Mouse (Mus musculus): ENCODE results near the gene Agbl1. TPM values are rescaled to one million over a fixed set of nuclear protein-coding genes. Genes with fewer than 3 reads are reported as not detected.

Gene Agbl1
- polyA plus RNA-seq, 1 experiment, result not detected

- TF ChIP-seq EP300 (IDR thresholded peaks at IDR 0.05; ENCODE audit: insufficient read depth, low read depth, low read length) (no peak), CTCF (IDR thresholded peaks at IDR 0.05; ENCODE audit: low read depth, low read length) (no peak), POLR2A (IDR thresholded peaks at IDR 0.05; ENCODE audit: insufficient read depth, low read length) (no peak)
- Histone ChIP-seq H3K4me1 (ENCODE audit: control insufficient read depth, insufficient read depth, low read length) (no peaks in the 10 kb centered on the region), H3K9me3 (replicated peaks; ENCODE audit: control insufficient read depth, insufficient read depth, low read length, poor library complexity, severe bottlenecking) (no peaks in the 10 kb centered on the region), H3K36me3 (ENCODE audit: control insufficient read depth, insufficient read depth, low read length, poor library complexity, severe bottlenecking) (no peaks in the 10 kb centered on the region), H3K27me3 (ENCODE audit: control insufficient read depth, insufficient read depth, low read length, poor library complexity, severe bottlenecking) (no peaks in the 10 kb centered on the region), H3K27ac (ENCODE audit: insufficient read depth, low read length) (no peak overlapping the region), H3K4me3 (ENCODE audit: low read depth, low read length) (no peak overlapping the region), H3K9ac (ENCODE audit: low read depth, poor library complexity, severe bottlenecking) (no peak overlapping the region)
Observed at GRCm38 (mm10) chr7:76820571-76820970, 590.9 kb downstream of the Agbl1 start.

- H3K27me3 ChIP-seq (ENCODE audit: control insufficient read depth, insufficient read depth, low read length, poor library complexity, severe bottlenecking), result no peaks in the 10 kb centered on the region
Observed at GRCm38 (mm10) chr7:76842146-76842545, 612.5 kb downstream of the Agbl1 start.

DNA sequence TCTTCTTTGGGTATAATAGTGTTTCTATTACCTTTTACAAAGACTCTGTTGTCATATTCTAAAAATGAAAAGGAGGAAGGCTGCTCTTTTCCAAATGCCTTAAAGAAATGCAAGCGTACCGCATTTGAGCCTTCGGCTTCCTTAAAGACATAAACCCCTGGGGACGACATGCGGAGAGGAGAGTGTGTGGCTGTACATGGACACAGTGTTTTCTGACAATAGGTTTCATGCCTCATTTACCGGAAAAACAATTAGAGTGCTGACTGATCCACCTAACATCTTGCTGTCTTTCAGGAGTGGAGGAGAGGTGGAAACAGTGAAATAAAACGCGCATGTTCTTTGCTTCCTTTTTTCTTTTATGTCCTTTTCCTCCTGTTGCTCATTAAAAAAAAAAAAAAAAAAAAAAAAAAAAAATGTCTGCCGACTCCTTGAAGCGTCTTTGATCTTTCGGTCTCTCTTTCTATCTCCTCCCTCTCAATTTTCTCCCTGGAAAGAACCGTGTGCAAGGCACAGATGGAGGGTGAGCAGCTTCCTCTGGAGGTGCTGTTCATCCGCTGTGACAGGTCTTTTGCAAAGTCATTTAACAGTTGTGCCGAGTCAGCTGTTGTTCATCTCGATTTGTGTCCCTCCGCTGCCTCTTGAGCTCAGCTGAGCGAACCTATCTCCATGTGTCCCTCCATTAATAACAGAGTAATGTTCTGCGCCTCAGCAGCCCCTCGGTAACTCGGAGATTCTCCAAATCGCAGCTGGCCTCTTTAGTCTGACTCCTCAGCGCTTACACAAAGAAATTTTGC, 659.9 kb downstream of the Agbl1 start:
- H3K27ac ChIP-seq (ENCODE audit: insufficient read depth, low read length), result no peak overlapping the region
- no peak overlapping the region for H3K4me3 ChIP-seq (ENCODE audit: low read depth, low read length)
- no peaks in the 10 kb centered on the region for H3K4me1 ChIP-seq (ENCODE audit: control insufficient read depth, insufficient read depth, low read length)
- H3K36me3 ChIP-seq (ENCODE audit: control insufficient read depth, insufficient read depth, low read length, poor library complexity, severe bottlenecking), result no peaks in the 10 kb centered on the region
- TF ChIP-seq EP300 (IDR thresholded peaks at IDR 0.05; ENCODE audit: insufficient read depth, low read depth, low read length), result no peak
- no peak for TF ChIP-seq POLR2A (IDR thresholded peaks at IDR 0.05; ENCODE audit: insufficient read depth, low read length)
- no peak for TF ChIP-seq CTCF (IDR thresholded peaks at IDR 0.05; ENCODE audit: low read depth, low read length)
- no peaks in the 10 kb centered on the region for H3K27me3 ChIP-seq (ENCODE audit: control insufficient read depth, insufficient read depth, low read length, poor library complexity, severe bottlenecking)
- no peaks in the 10 kb centered on the region for H3K9me3 ChIP-seq (replicated peaks; ENCODE audit: control insufficient read depth, insufficient read depth, low read length, poor library complexity, severe bottlenecking)
- H3K9ac ChIP-seq (ENCODE audit: low read depth, poor library complexity, severe bottlenecking), result no peak overlapping the region

More at GRCm38 (mm10) chr7:76842146-76842545, 612.5 kb downstream of the Agbl1 start:
- Histone ChIP-seq H3K27ac (ENCODE audit: insufficient read depth, low read length) (no peak overlapping the region), H3K9me3 (replicated peaks; ENCODE audit: control insufficient read depth, insufficient read depth, low read length, poor library complexity, severe bottlenecking) (no peaks in the 10 kb centered on the region), H3K9ac (ENCODE audit: low read depth, poor library complexity, severe bottlenecking) (no peak overlapping the region), H3K4me3 (ENCODE audit: low read depth, low read length) (no peak overlapping the region), H3K36me3 (ENCODE audit: control insufficient read depth, insufficient read depth, low read length, poor library complexity, severe bottlenecking) (no peaks in the 10 kb centered on the region), H3K4me1 (ENCODE audit: control insufficient read depth, insufficient read depth, low read length) (no peaks in the 10 kb centered on the region)
- TF ChIP-seq CTCF (IDR thresholded peaks at IDR 0.05; ENCODE audit: low read depth, low read length), result no peak

- no peaks in the 10 kb centered on the region for H3K36me3 ChIP-seq (ENCODE audit: control insufficient read depth, insufficient read depth, low read length, poor library complexity, severe bottlenecking)
- H3K27me3 ChIP-seq (ENCODE audit: control insufficient read depth, insufficient read depth, low read length, poor library complexity, severe bottlenecking), result no peaks in the 10 kb centered on the region
- no peak overlapping the region for H3K9ac ChIP-seq (ENCODE audit: low read depth, poor library complexity, severe bottlenecking)
- no peaks in the 10 kb centered on the region for H3K9me3 ChIP-seq (replicated peaks; ENCODE audit: control insufficient read depth, insufficient read depth, low read length, poor library complexity, severe bottlenecking)
- H3K4me1 ChIP-seq (ENCODE audit: control insufficient read depth, insufficient read depth, low read length), result no peaks in the 10 kb centered on the region
- H3K27ac ChIP-seq (ENCODE audit: insufficient read depth, low read length), result no peak overlapping the region
- TF ChIP-seq EP300 (IDR thresholded peaks at IDR 0.05; ENCODE audit: insufficient read depth, low read depth, low read length) (no peak), POLR2A (IDR thresholded peaks at IDR 0.05; ENCODE audit: insufficient read depth, low read length) (no peak), CTCF (IDR thresholded peaks at IDR 0.05; ENCODE audit: low read depth, low read length) (no peak)
- H3K4me3 ChIP-seq (ENCODE audit: low read depth, low read length), result no peak overlapping the region
Observed at GRCm38 (mm10) chr7:76904096-76904495, 674.4 kb downstream of the Agbl1 start.

- Histone ChIP-seq H3K9me3 (replicated peaks; ENCODE audit: control insufficient read depth, insufficient read depth, low read length, poor library complexity, severe bottlenecking) (no peaks in the 10 kb centered on the region), H3K27ac (ENCODE audit: insufficient read depth, low read length) (no peak overlapping the region), H3K4me1 (ENCODE audit: control insufficient read depth, insufficient read depth, low read length) (no peaks in the 10 kb centered on the region), H3K36me3 (ENCODE audit: control insufficient read depth, insufficient read depth, low read length, poor library complexity, severe bottlenecking) (no peaks in the 10 kb centered on the region), H3K4me3 (ENCODE audit: low read depth, low read length) (no peak overlapping the region), H3K27me3 (ENCODE audit: control insufficient read depth, insufficient read depth, low read length, poor library complexity, severe bottlenecking) (no peaks in the 10 kb centered on the region), H3K9ac (ENCODE audit: low read depth, poor library complexity, severe bottlenecking) (no peak overlapping the region)
- no peak for TF ChIP-seq POLR2A (IDR thresholded peaks at IDR 0.05; ENCODE audit: insufficient read depth, low read length)
Observed at GRCm38 (mm10) chr7:76911672-76912071, 682.0 kb downstream of the Agbl1 start.

DNA sequence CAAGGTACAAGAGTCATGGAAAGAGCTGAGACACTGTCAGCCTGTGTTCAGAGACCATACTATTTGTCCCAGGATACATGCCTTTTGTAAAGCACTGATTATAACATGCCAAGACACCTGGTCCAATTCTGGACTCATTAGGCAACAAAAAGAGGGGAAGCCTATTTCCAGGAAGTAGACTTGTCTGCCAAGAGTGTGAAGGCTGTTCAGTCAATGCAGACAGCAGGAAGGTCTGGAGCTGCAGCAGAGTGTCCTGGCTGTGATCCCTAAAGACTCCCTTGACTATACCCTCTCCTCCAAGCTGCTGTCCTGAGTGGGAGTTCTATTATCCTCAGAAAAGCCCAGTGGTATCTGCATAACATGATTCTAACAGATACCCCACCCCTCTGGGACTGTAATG, 689.2 kb downstream of the Agbl1 start:
- Histone ChIP-seq H3K27ac (ENCODE audit: insufficient read depth, low read length) (no peak overlapping the region), H3K27me3 (ENCODE audit: control insufficient read depth, insufficient read depth, low read length, poor library complexity, severe bottlenecking) (no peaks in the 10 kb centered on the region), H3K9me3 (replicated peaks; ENCODE audit: control insufficient read depth, insufficient read depth, low read length, poor library complexity, severe bottlenecking) (no peaks in the 10 kb centered on the region), H3K36me3 (ENCODE audit: control insufficient read depth, insufficient read depth, low read length, poor library complexity, severe bottlenecking) (no peaks in the 10 kb centered on the region), H3K4me3 (ENCODE audit: low read depth, low read length) (no peak overlapping the region), H3K9ac (ENCODE audit: low read depth, poor library complexity, severe bottlenecking) (no peak overlapping the region), H3K4me1 (ENCODE audit: control insufficient read depth, insufficient read depth, low read length) (no peaks in the 10 kb centered on the region)
- TF ChIP-seq CTCF (IDR thresholded peaks at IDR 0.05; ENCODE audit: low read depth, low read length) (no peak), POLR2A (IDR thresholded peaks at IDR 0.05; ENCODE audit: insufficient read depth, low read length) (no peak), EP300 (IDR thresholded peaks at IDR 0.05; ENCODE audit: insufficient read depth, low read depth, low read length) (no peak)
